Mouse (Mus musculus) heart, embryonic 11.5 days (tissue): ENCODE results near the gene Wdr92. TPM values are rescaled to one million over a fixed set of nuclear protein-coding genes. Genes with fewer than 3 reads are reported as not detected.

ENCODE experiments used
- ATAC-seq: fragments of 200-750 bp; cut with Nextera tagmentation; replicated peaks from 2 replicates; pipeline ENCODE4 v1.8.0; 2017; ENCODE audit warnings: moderate library complexity; ENCODE audit not compliant: insufficient number of reproducible peaks, low FRiP score, low TSS enrichment
- H3K27ac ChIP-seq: fragments of 300-500 bp; sonication (generic); 2 replicates; pipeline ENCODE4 v1.5.1; 2014; ENCODE audit warnings: mild to moderate bottlenecking, low read depth, low read length
- H3K27me3 ChIP-seq: fragments of 300-500 bp; sonication (generic); 2 replicates; pipeline ENCODE4 v1.6.1; 2014; ENCODE audit warnings: mild to moderate bottlenecking, low read length, mixed read lengths; ENCODE audit not compliant: control insufficient read depth, insufficient read depth
- H3K36me3 ChIP-seq: fragments of 300-500 bp; sonication (generic); 2 replicates; pipeline ENCODE4 v1.6.1; 2014; ENCODE audit warnings: mild to moderate bottlenecking, low read length, moderate library complexity, mixed read lengths; ENCODE audit not compliant: control insufficient read depth, insufficient read depth
- H3K4me1 ChIP-seq: fragments of 300-500 bp; sonication (generic); 2 replicates; pipeline ENCODE4 v1.6.1; 2014; ENCODE audit warnings: low read length; ENCODE audit not compliant: control insufficient read depth, insufficient read depth
- H3K4me2 ChIP-seq: fragments of 300-500 bp; sonication (generic); 2 replicates; pipeline ENCODE4 v1.6.1; 2014; ENCODE audit warnings: mild to moderate bottlenecking, moderate library complexity
- H3K4me3 ChIP-seq: fragments of 300-500 bp; sonication (generic); 2 replicates; pipeline ENCODE4 v1.5.1; 2014; ENCODE audit warnings: low read depth, low read length
- H3K9ac ChIP-seq: fragments of 300-500 bp; sonication (generic); 2 replicates; pipeline ENCODE4 v1.6.1; 2014; ENCODE audit warnings: mild to moderate bottlenecking, low read depth, low read length, moderate library complexity
- H3K9me3 ChIP-seq: fragments of 300-500 bp; sonication (generic); replicated peaks from 2 replicates; pipeline ENCODE4 v1.6.1; 2016; ENCODE audit warnings: low read length; ENCODE audit not compliant: control insufficient read depth
- WGBS: fragments of 180-500 bp; shearing (Covaris S2); extraction: QIAGEN DNeasy Blood & Tissue Kit; methylation state at CpG from one replicate; pipeline ENCODE4 v1.1.7; 2014; ENCODE audit not compliant: insufficient replicate concordance; 5-methylcytosine and 5-hydroxymethylcytosine counted together
- polyA plus RNA-seq: library from polyadenylated mRNA; unstranded; fragments of >200 nt; fragmentation: Nextera tagmentation; extraction: Ambion mirVana; gene quantifications from 2 replicates; pipeline ENCODE4 v1.2.1, GENCODE M21; 2014

Wdr92 gene
- polyA plus RNA-seq, 1 experiment from 2014 or later = 21.9 TPM

GRCm38 (mm10) chr11:17169262-17169661, 12.6 kb upstream of the Wdr92 start:
- 83% methylated on average over 2 of the region's 2 CpGs for WGBS
- Histone ChIP-seq H3K4me1 (peaks cover 7% of the 10 kb centered on the region; the same call in 1 of the 2 replicates), H3K4me3 (no peak overlapping the region), H3K36me3 (no peaks in the 10 kb centered on the region), H3K9me3 (no peaks in the 10 kb centered on the region), H3K9ac (no peak overlapping the region), H3K4me2 (no peak overlapping the region), H3K27me3 (no peaks in the 10 kb centered on the region), H3K27ac (no peak overlapping the region)
- no peak for ATAC-seq

DNA sequence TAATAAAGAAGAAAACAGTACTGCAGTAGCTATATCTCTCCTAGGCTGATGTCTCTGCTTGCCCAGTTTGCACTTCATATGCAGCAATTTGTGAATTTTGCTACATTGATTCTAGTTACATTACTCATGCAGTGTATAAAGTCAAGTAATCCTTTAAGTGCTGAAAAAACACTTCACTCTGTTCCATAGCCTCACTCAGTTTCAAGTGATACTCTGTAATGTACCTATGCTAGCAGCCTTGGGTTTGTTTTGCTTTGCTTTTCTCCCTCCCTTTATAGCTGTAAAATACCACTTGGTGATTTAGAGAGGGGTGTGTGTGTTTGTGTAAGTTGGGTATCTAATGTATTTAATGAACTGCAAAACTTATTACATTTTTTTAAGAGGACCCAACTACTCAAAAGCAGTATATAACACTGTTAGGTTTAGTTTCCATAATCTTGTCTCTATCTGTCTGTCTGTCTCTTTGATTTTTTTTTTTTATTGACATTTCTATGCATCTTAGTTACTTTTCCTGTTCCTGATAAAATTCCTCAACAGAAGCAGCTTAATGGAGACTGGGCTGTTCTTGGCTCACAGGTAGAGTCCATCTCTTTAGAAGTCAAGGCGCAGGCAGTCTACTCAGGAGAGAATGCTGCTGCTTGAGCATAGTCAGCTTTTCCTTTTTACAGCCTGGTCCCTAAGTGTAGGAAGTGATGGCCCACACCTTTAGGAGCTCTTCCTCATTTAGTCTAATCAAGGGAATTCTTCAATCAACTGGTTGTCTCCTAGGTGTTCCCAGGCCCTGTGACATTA, 10.8 kb upstream of the Wdr92 start:
- ATAC-seq = no peak
- H3K36me3 ChIP-seq = no peaks in the 10 kb centered on the region
- no peak overlapping the region for H3K27ac ChIP-seq
- no peaks in the 10 kb centered on the region for H3K27me3 ChIP-seq
- no peak overlapping the region for H3K4me2 ChIP-seq
- H3K4me3 ChIP-seq = no peak overlapping the region
- H3K4me1 ChIP-seq = peaks cover 7% of the 10 kb centered on the region; the same call in 1 of the 2 replicates
- H3K9ac ChIP-seq = no peak overlapping the region
- no peaks in the 10 kb centered on the region for H3K9me3 ChIP-seq
- WGBS = 87% methylated on average over 1 of the region's 1 CpGs

- Histone ChIP-seq H3K27me3 (no peaks in the 10 kb centered on the region), H3K9ac (no peak overlapping the region), H3K27ac (no peak overlapping the region), H3K4me3 (no peak overlapping the region), H3K9me3 (no peaks in the 10 kb centered on the region), H3K36me3 (no peaks in the 10 kb centered on the region), H3K4me2 (no peak overlapping the region), H3K4me1 (peaks cover 7% of the 10 kb centered on the region; the same call in 1 of the 2 replicates)
- no peak for ATAC-seq
- WGBS = 91% methylated on average over 4 of the region's 4 CpGs
Measured at GRCm38 (mm10) chr11:17172300-17172699, 9.6 kb upstream of the Wdr92 start.

DNA sequence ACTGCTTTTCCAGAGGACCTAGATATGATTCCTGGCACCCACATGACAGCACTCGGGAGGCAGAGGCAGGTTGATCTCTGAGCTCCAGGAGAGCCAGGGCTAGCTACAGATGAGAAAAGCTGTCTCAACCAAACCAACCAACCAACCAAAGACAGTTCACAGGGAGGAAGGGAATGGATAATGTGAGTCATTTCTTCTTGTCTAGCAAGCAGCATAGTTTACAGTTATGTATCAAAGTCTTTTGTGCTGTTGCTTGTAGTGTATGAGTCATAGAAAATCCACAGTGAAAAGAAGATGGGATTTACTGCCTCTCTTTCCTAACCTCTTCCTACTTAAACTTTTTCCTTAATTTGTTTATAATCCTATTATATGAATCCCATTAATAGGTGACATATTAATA, 5.3 kb upstream of the Wdr92 start:
- Histone ChIP-seq H3K27ac (no peak overlapping the region), H3K9ac (no peak overlapping the region), H3K4me1 (no peaks in the 10 kb centered on the region), H3K9me3 (no peaks in the 10 kb centered on the region), H3K4me2 (no peak overlapping the region), H3K36me3 (no peaks in the 10 kb centered on the region), H3K27me3 (no peaks in the 10 kb centered on the region), H3K4me3 (no peak overlapping the region)
- no peak for ATAC-seq
- 100% methylated on average over 1 of the region's 1 CpGs for WGBS

GRCm38 (mm10) chr11:17180753-17181152, 1.2 kb upstream of the Wdr92 start:
- Histone ChIP-seq H3K9me3 (no peaks in the 10 kb centered on the region), H3K4me2 (no peak overlapping the region), H3K27ac (no peak overlapping the region), H3K4me3 (no peak overlapping the region), H3K4me1 (no peaks in the 10 kb centered on the region), H3K9ac (no peak overlapping the region), H3K36me3 (no peaks in the 10 kb centered on the region), H3K27me3 (no peaks in the 10 kb centered on the region)
- no peak for ATAC-seq
- WGBS = 82% methylated on average over 3 of the region's 3 CpGs

DNA sequence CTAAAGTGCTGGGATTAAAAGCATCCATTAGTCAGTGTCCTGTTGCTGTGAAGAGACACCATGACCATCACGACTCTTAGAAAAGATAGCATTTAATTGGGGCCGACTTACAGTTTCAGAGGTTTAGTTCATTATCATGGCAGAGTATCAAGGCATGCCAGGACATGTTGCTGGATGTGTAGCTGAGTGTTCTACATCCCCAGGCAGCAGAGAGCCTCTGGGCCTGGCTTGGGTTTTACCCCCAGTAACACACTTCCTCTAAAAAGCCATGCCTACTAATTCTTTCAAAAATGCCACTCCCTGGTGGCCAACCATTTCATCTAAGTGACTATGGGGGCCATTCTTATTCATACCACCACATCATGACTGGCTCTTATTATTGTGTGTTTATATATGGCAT, 1.3 kb downstream of the Wdr92 start:
- no peaks in the 10 kb centered on the region for H3K27me3 ChIP-seq
- ATAC-seq = no peak
- no peak overlapping the region for H3K9ac ChIP-seq
- no peak overlapping the region for H3K4me2 ChIP-seq
- no peaks in the 10 kb centered on the region for H3K9me3 ChIP-seq
- no peaks in the 10 kb centered on the region for H3K36me3 ChIP-seq
- no peak overlapping the region for H3K4me3 ChIP-seq
- H3K27ac ChIP-seq = no peak overlapping the region
- WGBS = 85% methylated on average over 2 of the region's 2 CpGs
- H3K4me1 ChIP-seq = no peaks in the 10 kb centered on the region

DNA sequence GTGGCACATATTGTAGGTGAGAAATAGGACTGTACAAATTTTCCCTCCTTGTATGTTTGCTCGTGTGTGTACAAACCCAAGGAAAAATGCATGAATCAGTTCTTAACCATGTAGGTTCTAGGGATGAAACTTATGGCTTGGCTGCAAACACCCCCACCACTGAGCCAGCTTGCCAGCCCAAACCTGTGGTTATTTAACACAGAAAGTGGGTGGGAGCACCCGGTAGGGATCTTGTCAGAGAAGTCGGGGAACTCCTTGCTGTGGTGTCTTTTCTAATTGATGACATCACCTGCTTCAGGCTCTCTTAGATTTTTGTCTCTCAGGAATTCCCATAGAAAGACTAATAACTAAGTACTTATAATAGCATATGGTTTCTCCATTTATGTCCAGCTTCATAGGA, 5.7 kb downstream of the Wdr92 start:
- Histone ChIP-seq H3K9me3 (no peaks in the 10 kb centered on the region), H3K4me3 (no peak overlapping the region), H3K27me3 (no peaks in the 10 kb centered on the region), H3K27ac (no peak overlapping the region), H3K9ac (no peak overlapping the region), H3K4me2 (no peak overlapping the region), H3K36me3 (no peaks in the 10 kb centered on the region), H3K4me1 (no peaks in the 10 kb centered on the region)
- WGBS = 81% methylated on average over 3 of the region's 3 CpGs
- no peak for ATAC-seq

GRCm38 (mm10) chr11:17188786-17189185, 6.9 kb downstream of the Wdr92 start:
- no peak for ATAC-seq
- no peak overlapping the region for H3K27ac ChIP-seq
- no peak overlapping the region for H3K4me2 ChIP-seq
- 72% methylated on average over 3 of the region's 3 CpGs for WGBS
- no peaks in the 10 kb centered on the region for H3K4me1 ChIP-seq
- H3K9me3 ChIP-seq = no peaks in the 10 kb centered on the region
- no peaks in the 10 kb centered on the region for H3K36me3 ChIP-seq
- H3K4me3 ChIP-seq = no peak overlapping the region
- H3K27me3 ChIP-seq = no peaks in the 10 kb centered on the region
- no peak overlapping the region for H3K9ac ChIP-seq
